Mouse (Mus musculus) kidney, adult 2 months (tissue): ENCODE measurements around the gene Fbxw8. TPM values are rescaled to one million over a fixed set of nuclear protein-coding genes. Genes with fewer than 3 reads are reported as not detected.

Experiments used
- DNase-seq: peaks from one replicate; pipeline ENCODE4 v3.0.0; 2021
- H3K27ac ChIP-seq: fragments of 200-500 bp; 2 replicates; pipeline ENCODE4 v1.5.1; 2012; ENCODE audit warnings: low read depth, low read length, control low read depth, inconsistent platforms; ENCODE audit not compliant: insufficient read depth
- H3K27me3 ChIP-seq: fragments of 200-500 bp; replicated peaks from 2 replicates; pipeline ENCODE4 v1.6.1; 2012; ENCODE audit warnings: mild to moderate bottlenecking, moderate library complexity, low read length, inconsistent platforms; ENCODE audit not compliant: control insufficient read depth, insufficient read depth
- H3K36me3 ChIP-seq: fragments of 200-500 bp; 2 replicates; pipeline ENCODE4 v1.6.1; 2012; ENCODE audit warnings: mild to moderate bottlenecking, moderate library complexity, low read length, inconsistent platforms; ENCODE audit not compliant: control insufficient read depth, insufficient read depth
- H3K4me1 ChIP-seq: fragments of 200-500 bp; 2 replicates; pipeline ENCODE4 v1.6.1; 2011; ENCODE audit warnings: low read length; ENCODE audit not compliant: control insufficient read depth, insufficient read depth
- H3K4me3 ChIP-seq: fragments of 200-500 bp; 2 replicates; pipeline ENCODE4 v1.5.1; 2011; ENCODE audit warnings: mild to moderate bottlenecking, low read depth, low read length, control low read depth; ENCODE audit not compliant: insufficient read depth
- CTCF ChIP-seq: fragments of 200-500 bp; conservative IDR thresholded peaks from 2 replicates; pipeline ENCODE4 v1.5.1; 2011; ENCODE audit warnings: low read depth, mild to moderate bottlenecking, control low read depth, low read length, moderate library complexity, mixed read lengths; ENCODE audit not compliant: insufficient read depth, insufficient read length
- POLR2A ChIP-seq: fragments of 200-500 bp; IDR thresholded peaks from one replicate; pipeline ENCODE4 v1.6.1; 2011; ENCODE audit warnings: low read depth, low read length, control low read depth
- WGBS: fragments of 180-500 bp; shearing (Covaris S2); methylation state at CpG from one replicate; pipeline ENCODE4 v1.1.7; 2018; 5-methylcytosine and 5-hydroxymethylcytosine counted together
- polyA plus RNA-seq: library from polyadenylated mRNA; depleted of rRNA; stranded (reverse); fragments of >200 nt; gene quantifications from 2 replicates; pipeline ENCODE4 v1.2.3, GENCODE M21; 2012

The Fbxw8 gene
- polyA plus RNA-seq, 1 experiment: 60.8 TPM

GRCm38 (mm10) chr5:118035786-118036185 lies 119.5 kb downstream of the Fbxw8 start:
- Histone ChIP-seq H3K36me3 (no peaks in the 10 kb centered on the region), H3K4me3 (no peak overlapping the region), H3K4me1 (0 out of 2 replicates have a peak, but pooled peaks cover 2% of the 10 kb centered on the region), H3K27me3 (no peaks in the 10 kb centered on the region), H3K27ac (no peak overlapping the region)
- WGBS: 39% methylated on average over 3 of the region's 3 CpGs
- TF ChIP-seq CTCF (no peak), POLR2A (no peak)
- DNase-seq: no peak

GRCm38 (mm10) chr5:118034632-118035031 lies 120.6 kb downstream of the Fbxw8 start:
- no peak for TF ChIP-seq POLR2A
- no peak for TF ChIP-seq CTCF
- H3K27me3 ChIP-seq: no peaks in the 10 kb centered on the region
- 0 out of 2 replicates have a peak, but pooled peaks cover 2% of the 10 kb centered on the region for H3K4me1 ChIP-seq
- H3K27ac ChIP-seq: no peak overlapping the region
- no peak for DNase-seq
- WGBS: 95% methylated on average over 1 of the region's 1 CpGs
- no peak overlapping the region for H3K4me3 ChIP-seq
- no peaks in the 10 kb centered on the region for H3K36me3 ChIP-seq

GRCm38 (mm10) chr5:118033740-118034139 lies 121.5 kb downstream of the Fbxw8 start:
- Histone ChIP-seq H3K4me1 (0 out of 2 replicates have a peak, but pooled peaks cover 2% of the 10 kb centered on the region), H3K36me3 (no peaks in the 10 kb centered on the region), H3K27me3 (no peaks in the 10 kb centered on the region), H3K4me3 (no peak overlapping the region), H3K27ac (no peak overlapping the region)
- no peak for DNase-seq
- TF ChIP-seq POLR2A (no peak), CTCF (no peak)
- 67% methylated on average over 6 of the region's 6 CpGs for whole genome bisulfite sequencing

GRCm38 (mm10) chr5:118033328-118033727 lies 121.9 kb downstream of the Fbxw8 start:
- TF ChIP-seq POLR2A: no peak
- TF ChIP-seq CTCF: no peak
- H3K27ac ChIP-seq: no peak overlapping the region
- no peaks in the 10 kb centered on the region for H3K36me3 ChIP-seq
- 0 out of 2 replicates have a peak, but pooled peaks cover 2% of the 10 kb centered on the region for H3K4me1 ChIP-seq
- DNase-seq: no peak
- H3K4me3 ChIP-seq: no peak overlapping the region
- no peaks in the 10 kb centered on the region for H3K27me3 ChIP-seq
- 41% methylated on average over 4 of the region's 4 CpGs for WGBS

- 53% methylated on average over 4 of the region's 4 CpGs for WGBS
- TF ChIP-seq POLR2A (no peak), CTCF (no peak)
These were observed 123.8 kb downstream of the Fbxw8 start for GRCm38 (mm10) chr5:118031508-118031907.

GRCm38 (mm10) chr5:118031059-118031458 lies 124.2 kb downstream of the Fbxw8 start:
- Histone ChIP-seq H3K4me1 (no peaks in the 10 kb centered on the region), H3K27me3 (no peaks in the 10 kb centered on the region)

More at GRCm38 (mm10) chr5:118031508-118031907, 123.8 kb downstream of the Fbxw8 start:
- H3K27me3 ChIP-seq: no peaks in the 10 kb centered on the region
- H3K4me1 ChIP-seq: no peaks in the 10 kb centered on the region
- H3K27ac ChIP-seq: no peak overlapping the region
- no peak for DNase-seq
- H3K36me3 ChIP-seq: no peaks in the 10 kb centered on the region
- no peak overlapping the region for H3K4me3 ChIP-seq

GRCm38 (mm10) chr5:118030022-118030675 lies 125.1 kb downstream of the Fbxw8 start:
- no peaks in the 10 kb centered on the region for H3K27me3 ChIP-seq

More at GRCm38 (mm10) chr5:118031059-118031458, 124.2 kb downstream of the Fbxw8 start:
- Histone ChIP-seq H3K36me3 (no peaks in the 10 kb centered on the region), H3K27ac (no peak overlapping the region), H3K4me3 (no peak overlapping the region)
- DNase-seq: no peak
- no peak for TF ChIP-seq POLR2A
- no peak for TF ChIP-seq CTCF
- WGBS: 51% methylated on average over 5 of the region's 5 CpGs

GRCm38 (mm10) chr5:118029420-118029819 lies 125.8 kb downstream of the Fbxw8 start:
- no peaks in the 10 kb centered on the region for H3K27me3 ChIP-seq
- H3K4me1 ChIP-seq: no peaks in the 10 kb centered on the region
- DNase-seq: no peak
- H3K4me3 ChIP-seq: no peak overlapping the region
- H3K27ac ChIP-seq: no peak overlapping the region
- no peaks in the 10 kb centered on the region for H3K36me3 ChIP-seq
- TF ChIP-seq POLR2A: no peak
- TF ChIP-seq CTCF: no peak
- WGBS: 8% methylated on average over 10 of the region's 10 CpGs

More at GRCm38 (mm10) chr5:118030022-118030675, 125.1 kb downstream of the Fbxw8 start:
- no peaks in the 10 kb centered on the region for H3K36me3 ChIP-seq
- H3K27ac ChIP-seq: no peak overlapping the region
- TF ChIP-seq POLR2A (no peak), CTCF (no peak)
- H3K4me3 ChIP-seq: no peak overlapping the region
- WGBS: 92% methylated on average over 9 of the region's 9 CpGs
- no peak for DNase-seq
- H3K4me1 ChIP-seq: no peaks in the 10 kb centered on the region
